9 mouse cellular contexts compared by ENCODE assay signal in the genomic region with DNA sequence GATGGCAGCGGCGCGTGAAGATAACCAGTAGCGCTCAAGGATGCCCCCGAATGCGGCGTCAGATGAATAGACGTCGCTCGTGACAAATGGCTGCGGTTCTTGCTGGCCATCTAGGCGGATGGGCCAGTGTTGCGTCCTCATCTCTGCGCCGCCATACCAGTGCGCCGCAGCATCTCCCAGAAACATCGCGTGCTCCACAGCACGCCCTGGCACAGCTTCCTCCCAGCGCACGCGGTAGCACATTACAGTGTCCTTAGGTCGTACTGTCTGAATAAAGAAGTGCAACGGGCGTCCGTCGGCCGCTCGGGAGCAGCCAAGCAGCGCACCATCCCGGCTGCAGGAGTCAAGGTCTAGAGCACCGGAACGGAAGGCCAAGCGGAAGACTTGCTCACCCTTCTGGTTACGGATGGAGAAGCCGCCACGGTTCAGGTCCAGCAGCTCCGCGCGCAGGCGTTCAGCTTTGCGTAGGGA. TPM values are rescaled to one million over a fixed set of nuclear protein-coding genes. Genes with fewer than 3 reads are reported as not detected.
DNase-seq lines count a peak whose midpoint lies in the region; ATAC-seq and TF ChIP-seq lines count a peak whose summit lies in the region.
"Had no signal": no experiment of that assay in that cellular context is flagged by ENCODE, and none has a peak within 500 bp of the region (broad histone marks: within the 10 kb centered on the region; RNA-seq: fewer than 3 reads in every experiment).

No protein-coding gene starts in this region.

- H3K36me3 ChIP-seq in ES-Bruce4 (ENCODE audit: control insufficient read depth, insufficient read depth, low read length, poor library complexity, severe bottlenecking): no peaks in the 10 kb centered on the region
- H3K36me3 ChIP-seq in hindbrain, embryonic 11.5 days (ENCODE audit: control insufficient read depth, insufficient read depth, low read length): no peaks in the 10 kb centered on the region
- H3K36me3 ChIP-seq in limb, embryonic 13.5 days: no peaks in the 10 kb centered on the region

- no peak overlapping the region for H3K27ac ChIP-seq in ES-Bruce4 (ENCODE audit: insufficient read depth, low read length)
- no peak overlapping the region for H3K27ac ChIP-seq in hindbrain, embryonic 11.5 days (ENCODE audit: low read depth, low read length)
- no peak overlapping the region for H3K27ac ChIP-seq in limb, embryonic 13.5 days

- TF ChIP-seq EP300 in ES-Bruce4 (IDR thresholded peaks at IDR 0.05; ENCODE audit: insufficient read depth, low read depth, low read length): no peak

- intact Hi-C loops in gastrocnemius, postnatal 36 days (cut with DNase I): loop anchor here (2.0 kb wide), 1 partner anchor 14 kb away; no protein-coding TSS in a partner anchor

- DNase-seq in adrenal gland, postnatal 10 days: peak; percentile 36
- DNase-seq in adrenal gland, adult 2 months: no peak
- DNase-seq in hindbrain, embryonic 11.5 days (ENCODE audit: low spot score): no peak
- DNase-seq in urinary bladder, postnatal 4 days (ENCODE audit: low spot score in 2 of 2): no peak
- no peak for DNase-seq in adipocyte (ENCODE audit: low spot score)
- no peak for DNase-seq in gastrocnemius, postnatal 36 days

- no peak for ATAC-seq in hindbrain, embryonic 11.5 days (ENCODE audit: low FRiP score)
- no peak for ATAC-seq in limb, embryonic 13.5 days (ENCODE audit: low FRiP score, low read depth)

- peak overlapping the region; percentile 57 for H3K4me2 ChIP-seq in hindbrain, embryonic 11.5 days (replicated peaks; ENCODE audit: low read depth, low read length)
- peak overlapping the region; percentile 68 for H3K4me2 ChIP-seq in limb, embryonic 13.5 days (replicated peaks)

- peak overlapping the region; percentile 51 for H3K4me3 ChIP-seq in ES-Bruce4 (ENCODE audit: low read depth, low read length)
- peak overlapping the region; percentile 32 for H3K4me3 ChIP-seq in hindbrain, embryonic 11.5 days (ENCODE audit: low read depth, low read length)
- H3K4me3 ChIP-seq in limb, embryonic 13.5 days: peak overlapping the region; percentile 39
- H3K4me3 ChIP-seq: erythroblast, embryonic 14.5 days had no signal

- peaks cover 2% of the 10 kb centered on the region for H3K4me1 ChIP-seq in ES-Bruce4 (ENCODE audit: control insufficient read depth, insufficient read depth, low read length)
- peaks cover 10% of the 10 kb centered on the region for H3K4me1 ChIP-seq in hindbrain, embryonic 11.5 days (replicated peaks; ENCODE audit: control insufficient read depth, insufficient read depth, low read length)
- H3K4me1 ChIP-seq in limb, embryonic 13.5 days: peaks cover 36% of the 10 kb centered on the region

- no peak for TF ChIP-seq POLR2A in ES-Bruce4 (IDR thresholded peaks at IDR 0.05; ENCODE audit: insufficient read depth, low read length)

- peak overlapping the region; percentile 0; the same call in 1 of the 2 replicates for H3K9ac ChIP-seq in ES-Bruce4 (ENCODE audit: low read depth, poor library complexity, severe bottlenecking)
- peak overlapping the region; percentile 17; the same call in 1 of the 2 replicates for H3K9ac ChIP-seq in hindbrain, embryonic 11.5 days (ENCODE audit: low read depth, low read length)
- no peak overlapping the region; the same call in 1 of the 2 replicates for H3K9ac ChIP-seq in limb, embryonic 13.5 days

- TF ChIP-seq CTCF in ES-Bruce4 (IDR thresholded peaks at IDR 0.05; ENCODE audit: low read depth, low read length): no peak

- 1% methylated on average over 43 of the region's 43 CpGs for WGBS in hindbrain, embryonic 11.5 days
- WGBS in limb, embryonic 13.5 days: 3% methylated on average over 43 of the region's 43 CpGs

- no peaks in the 10 kb centered on the region for H3K27me3 ChIP-seq in ES-Bruce4 (ENCODE audit: control insufficient read depth, insufficient read depth, low read length, poor library complexity, severe bottlenecking)
- H3K27me3 ChIP-seq in hindbrain, embryonic 11.5 days (ENCODE audit: control insufficient read depth, insufficient read depth, low read length): peaks cover 56% of the 10 kb centered on the region
- H3K27me3 ChIP-seq in limb, embryonic 13.5 days: peaks cover 95% of the 10 kb centered on the region

- no peaks in the 10 kb centered on the region for H3K9me3 ChIP-seq in ES-Bruce4 (replicated peaks; ENCODE audit: control insufficient read depth, insufficient read depth, low read length, poor library complexity, severe bottlenecking)
- no peaks in the 10 kb centered on the region for H3K9me3 ChIP-seq in hindbrain, embryonic 11.5 days (ENCODE audit: control insufficient read depth, low read length)
- no peaks in the 10 kb centered on the region for H3K9me3 ChIP-seq in limb, embryonic 13.5 days

RNA-seq across cellular contexts. Expression of gene AI464131, which starts 3.9 kb away (rescaled TPM):
- total RNA-seq in adrenal gland, postnatal 10 days (2021): 10 to 100 TPM; 13.3 to 17.4 TPM
- total RNA-seq in adrenal gland, adult 2 months (2021): 10 to 100 TPM; 12.3 to 15.2 TPM
- polyA plus RNA-seq in adrenal gland, adult 2 months (2012; rRNA removed): 11.5 and 14.6 TPM in 2 replicates
- polyA plus RNA-seq in ES-Bruce4 (2011; ENCODE audit: insufficient read depth, insufficient read length, low read depth, missing spikeins): 3.8 and 3.9 TPM in 2 replicates
- polyA plus RNA-seq in hindbrain, embryonic 11.5 days (2014; fragmentation: Nextera tagmentation; extraction: Ambion mirVana): 8.3 and 10.9 TPM in 2 replicates
- 3.8 and 4.1 TPM in 2 replicates for polyA plus RNA-seq in limb, embryonic 13.5 days (2015; fragmentation: Nextera tagmentation; extraction: Ambion mirVana)
- total RNA-seq in gastrocnemius, postnatal 36 days (2021): 10 to 100 TPM; 66.0 to 66.5 TPM
- polyA plus RNA-seq: erythroblast, embryonic 14.5 days had no signal

RNA-seq across cellular contexts. Expression of gene 1110017D15Rik, which starts 18.2 kb away (rescaled TPM):
- under 1 TPM in 1 of 2 experiments, not detected in 1; 0.45 TPM for total RNA-seq in adrenal gland, postnatal 10 days (2021)
- total RNA-seq in adrenal gland, adult 2 months (2021): under 1 TPM in 1 of 2 experiments, not detected in 1; 0.55 TPM
- polyA plus RNA-seq in adrenal gland, adult 2 months (2012; rRNA removed): 0.40 and 0.66 TPM in 2 replicates
- not detected in 2 replicates for polyA plus RNA-seq in ES-Bruce4 (2011; ENCODE audit: insufficient read depth, insufficient read length, low read depth, missing spikeins)
- 12.7 and 14.3 TPM in 2 replicates for polyA plus RNA-seq in hindbrain, embryonic 11.5 days (2014; fragmentation: Nextera tagmentation; extraction: Ambion mirVana)
- polyA plus RNA-seq in limb, embryonic 13.5 days (2015; fragmentation: Nextera tagmentation; extraction: Ambion mirVana): 1.5 and 1.6 TPM in 2 replicates
- total RNA-seq in gastrocnemius, postnatal 36 days (2021): under 1 TPM in 1 of 2 experiments, not detected in 1; 0.37 TPM
- polyA plus RNA-seq: erythroblast, embryonic 14.5 days had no signal

RNA-seq across cellular contexts. Expression of gene Nudt2, which starts 34.0 kb away (rescaled TPM):
- total RNA-seq in adrenal gland, postnatal 10 days (2021): 10 to 100 TPM; 30.2 to 30.9 TPM
- total RNA-seq in adrenal gland, adult 2 months (2021): 10 to 100 TPM; 32.8 to 33.0 TPM
- 4.9 and 5.6 TPM in 2 replicates for polyA plus RNA-seq in adrenal gland, adult 2 months (2012; rRNA removed)
- 37.4 and 38.3 TPM in 2 replicates for polyA plus RNA-seq in ES-Bruce4 (2011; ENCODE audit: insufficient read depth, insufficient read length, low read depth, missing spikeins)
- 67.7 and 70.3 TPM in 2 replicates for polyA plus RNA-seq in hindbrain, embryonic 11.5 days (2014; fragmentation: Nextera tagmentation; extraction: Ambion mirVana)
- polyA plus RNA-seq in limb, embryonic 13.5 days (2015; fragmentation: Nextera tagmentation; extraction: Ambion mirVana): 46.6 and 47.1 TPM in 2 replicates
- 10 to 100 TPM; 21.9 to 22.4 TPM for total RNA-seq in gastrocnemius, postnatal 36 days (2021)

RNA-seq across cellular contexts. Expression of gene Kif24, which starts 34.3 kb away (rescaled TPM):
- 1 to 10 TPM; 2.8 to 4.5 TPM for total RNA-seq in adrenal gland, postnatal 10 days (2021)
- 1 to 10 TPM in 1 of 2 experiments, under 1 TPM in 1; 0.83 to 1.4 TPM for total RNA-seq in adrenal gland, adult 2 months (2021)
- 0.30 and 0.56 TPM in 2 replicates for polyA plus RNA-seq in adrenal gland, adult 2 months (2012; rRNA removed)
- 20.3 and 25.7 TPM in 2 replicates for polyA plus RNA-seq in ES-Bruce4 (2011; ENCODE audit: insufficient read depth, insufficient read length, low read depth, missing spikeins)
- 10.4 and 11.9 TPM in 2 replicates for polyA plus RNA-seq in hindbrain, embryonic 11.5 days (2014; fragmentation: Nextera tagmentation; extraction: Ambion mirVana)
- 8.8 and 9.6 TPM in 2 replicates for polyA plus RNA-seq in limb, embryonic 13.5 days (2015; fragmentation: Nextera tagmentation; extraction: Ambion mirVana)
- under 1 TPM; 0.31 to 0.35 TPM for total RNA-seq in gastrocnemius, postnatal 36 days (2021)
